Mouse (Mus musculus): Measurements from ENCODE around the gene 4931428F04Rik. TPM values are rescaled to one million over a fixed set of nuclear protein-coding genes. Genes with fewer than 3 reads are reported as not detected.

The 4931428F04Rik gene
- polyA plus RNA-seq, 1 experiment, result 1.6 TPM

GRCm38 (mm10) chr8:105266775-105267174, 22.9 kb downstream of the 4931428F04Rik start:
- peaks cover 39% of the 10 kb centered on the region for H3K27me3 ChIP-seq (replicated peaks)

GRCm38 (mm10) chr8:105265128-105265527, 24.5 kb downstream of the 4931428F04Rik start:
- H3K36me3 ChIP-seq (replicated peaks; ENCODE audit: low read length), result peaks cover 49% of the 10 kb centered on the region
- peaks cover 67% of the 10 kb centered on the region for H3K4me1 ChIP-seq
- H3K4me3 ChIP-seq (replicated peaks), result peak overlapping the region; percentile 98
- peaks cover 22% of the 10 kb centered on the region for H3K27me3 ChIP-seq (replicated peaks)
- H3K9me3 ChIP-seq, result peaks cover 20% of the 10 kb centered on the region
- no peak for TF ChIP-seq FLI1 (IDR thresholded peaks at IDR 0.05; ENCODE audit: low read length)
- TF ChIP-seq GATA1 (IDR thresholded peaks at IDR 0.05; ENCODE audit: borderline replicate concordance, low read length), result no peak

More at GRCm38 (mm10) chr8:105266775-105267174, 22.9 kb downstream of the 4931428F04Rik start:
- H3K4me3 ChIP-seq (replicated peaks), result no peak overlapping the region
- H3K4me1 ChIP-seq, result peaks cover 60% of the 10 kb centered on the region
- TF ChIP-seq FLI1 (IDR thresholded peaks at IDR 0.05; ENCODE audit: low read length) (no peak), GATA1 (IDR thresholded peaks at IDR 0.05; ENCODE audit: borderline replicate concordance, low read length) (no peak)
- H3K36me3 ChIP-seq (replicated peaks; ENCODE audit: low read length), result peaks cover 36% of the 10 kb centered on the region
- H3K9me3 ChIP-seq, result peaks cover 16% of the 10 kb centered on the region

- Histone ChIP-seq H3K4me1 (peaks cover 67% of the 10 kb centered on the region), H3K4me3 (replicated peaks) (peak within 1 kb of the TSS; percentile 98), H3K36me3 (replicated peaks; ENCODE audit: low read length) (peaks cover 55% of the 10 kb centered on the region), H3K27me3 (replicated peaks) (peaks cover 14% of the 10 kb centered on the region), H3K9me3 (peaks cover 20% of the 10 kb centered on the region)
- TF ChIP-seq FLI1 (IDR thresholded peaks at IDR 0.05; ENCODE audit: low read length) (no peak), GATA1 (IDR thresholded peaks at IDR 0.05; ENCODE audit: borderline replicate concordance, low read length) (no peak)
Observed at GRCm38 (mm10) chr8:105264024-105264982, 25.4 kb downstream of the 4931428F04Rik start, which contains the start of the genes Tradd and Fbxl8. TSS of gene Tradd (minus strand) at chr8:105264609. TSS of gene Fbxl8 (plus strand) at chr8:105264648.

- peaks cover 13% of the 10 kb centered on the region for H3K9me3 ChIP-seq
- H3K36me3 ChIP-seq (replicated peaks; ENCODE audit: low read length), result peaks cover 57% of the 10 kb centered on the region
- TF ChIP-seq FLI1 (IDR thresholded peaks at IDR 0.05; ENCODE audit: low read length) (no peak), GATA1 (IDR thresholded peaks at IDR 0.05; ENCODE audit: borderline replicate concordance, low read length) (no peak)
- peak overlapping the region; percentile 98 for H3K4me3 ChIP-seq (replicated peaks)
- H3K4me1 ChIP-seq, result peaks cover 62% of the 10 kb centered on the region
- peaks cover 5% of the 10 kb centered on the region for H3K27me3 ChIP-seq (replicated peaks)
Observed at GRCm38 (mm10) chr8:105263244-105263912, 26.3 kb downstream of the 4931428F04Rik start.

GRCm38 (mm10) chr8:105261326-105261980, 28.2 kb downstream of the 4931428F04Rik start:
- H3K4me1 ChIP-seq, result peaks cover 53% of the 10 kb centered on the region
- peaks cover 49% of the 10 kb centered on the region for H3K36me3 ChIP-seq (replicated peaks; ENCODE audit: low read length)
- peak overlapping the region; percentile 73 for H3K4me3 ChIP-seq (replicated peaks)
- no peaks in the 10 kb centered on the region for H3K27me3 ChIP-seq (replicated peaks)
- TF ChIP-seq GATA1 (IDR thresholded peaks at IDR 0.05; ENCODE audit: borderline replicate concordance, low read length), result no peak
- no peak for TF ChIP-seq FLI1 (IDR thresholded peaks at IDR 0.05; ENCODE audit: low read length)
- H3K9me3 ChIP-seq, result peaks cover 9% of the 10 kb centered on the region; the same call in 1 of the 2 replicates

GRCm38 (mm10) chr8:105260371-105261099, 29.1 kb downstream of the 4931428F04Rik start:
- TF ChIP-seq FLI1 (IDR thresholded peaks at IDR 0.05; ENCODE audit: low read length) (no peak), GATA1 (IDR thresholded peaks at IDR 0.05; ENCODE audit: borderline replicate concordance, low read length) (no peak)
- Histone ChIP-seq H3K4me3 (replicated peaks) (no peak overlapping the region), H3K27me3 (replicated peaks) (peaks cover 2% of the 10 kb centered on the region), H3K36me3 (replicated peaks; ENCODE audit: low read length) (peaks cover 44% of the 10 kb centered on the region), H3K4me1 (peaks cover 52% of the 10 kb centered on the region), H3K9me3 (peaks cover 5% of the 10 kb centered on the region; the same call in 1 of the 2 replicates)

- peaks cover 44% of the 10 kb centered on the region for H3K36me3 ChIP-seq (replicated peaks; ENCODE audit: low read length)
- H3K27me3 ChIP-seq (replicated peaks), result peaks cover 4% of the 10 kb centered on the region
- peak overlapping the region; percentile 88 for H3K4me3 ChIP-seq (replicated peaks)
- H3K9me3 ChIP-seq, result peaks cover 5% of the 10 kb centered on the region; the same call in 1 of the 2 replicates
- TF ChIP-seq GATA1 (IDR thresholded peaks at IDR 0.05; ENCODE audit: borderline replicate concordance, low read length) (no peak), FLI1 (IDR thresholded peaks at IDR 0.05; ENCODE audit: low read length) (no peak)
- peaks cover 52% of the 10 kb centered on the region for H3K4me1 ChIP-seq
Observed at GRCm38 (mm10) chr8:105259721-105260320, 29.8 kb downstream of the 4931428F04Rik start.

- peaks cover 57% of the 10 kb centered on the region for H3K4me1 ChIP-seq
- peaks cover 9% of the 10 kb centered on the region for H3K27me3 ChIP-seq (replicated peaks)
- H3K9me3 ChIP-seq, result peaks cover 5% of the 10 kb centered on the region; the same call in 1 of the 2 replicates
- TF ChIP-seq FLI1 (IDR thresholded peaks at IDR 0.05; ENCODE audit: low read length) (no peak), GATA1 (IDR thresholded peaks at IDR 0.05; ENCODE audit: borderline replicate concordance, low read length) (no peak)
- peaks cover 44% of the 10 kb centered on the region for H3K36me3 ChIP-seq (replicated peaks; ENCODE audit: low read length)
- H3K4me3 ChIP-seq (replicated peaks), result peak overlapping the region; percentile 88
Observed at GRCm38 (mm10) chr8:105258911-105259720, 30.5 kb downstream of the 4931428F04Rik start.

Data from megakaryocyte, embryonic 14.5 days (primary cell).